Mouse (Mus musculus) cerebellum, adult 2 months (tissue): ENCODE results near the gene 4921507P07Rik.

ENCODE experiments used
- CTCF ChIP-seq: fragments of 200-500 bp; IDR thresholded peaks from 2 replicates; pipeline ENCODE4 v1.5.1; 2011; ENCODE audit warnings: low read depth, mild to moderate bottlenecking, control low read depth, low read length, moderate library complexity, borderline replicate concordance; ENCODE audit not compliant: insufficient read depth
- POLR2A ChIP-seq: fragments of 200-500 bp; IDR thresholded peaks from 2 replicates; pipeline ENCODE4 v1.6.1; 2011; ENCODE audit warnings: low read length, control low read depth, borderline replicate concordance; ENCODE audit not compliant: insufficient read depth

- TF ChIP-seq CTCF (no peak), POLR2A (no peak)
Observed at GRCm38 (mm10) chr6:50549791-50550190, 46.6 kb downstream of the 4921507P07Rik start.
